Mouse (Mus musculus) heart, embryonic 14.5 days (tissue): ENCODE results near the gene Kirrel2. TPM values are rescaled to one million over a fixed set of nuclear protein-coding genes. Genes with fewer than 3 reads are reported as not detected.
"Not testable (repeated sequence)": the region's sequence is repeated elsewhere in the genome, so short reads cannot be mapped to it uniquely, and the experiment has no call there.

Source experiments
- ATAC-seq: fragments of 200-750 bp; cut with Nextera tagmentation; 2 replicates; pipeline ENCODE4 v1.8.0; 2017; ENCODE audit warnings: low read depth, moderate TSS enrichment; ENCODE audit not compliant: insufficient number of reproducible peaks, insufficient read depth, low FRiP score
- H3K27ac ChIP-seq, 2 experiments: fragments of 200-500 bp in 1 of 2; fragments of 300-500 bp in 1 of 2; sonication (generic) in 1 of 2; replicated peaks in 1 of 2; 2 replicates each; pipeline ENCODE4 v1.5.1; 2012 to 2014; ENCODE audit warnings: low read depth in 2 of 2, low read length in 2 of 2, control low read depth in 1 of 2, mild to moderate bottlenecking in 1 of 2, mixed read lengths in 1 of 2; ENCODE audit not compliant: control insufficient read depth in 1 of 2, insufficient read depth in 1 of 2
- H3K27me3 ChIP-seq: fragments of 300-500 bp; sonication (generic); 2 replicates; pipeline ENCODE4 v1.6.1; 2014; ENCODE audit warnings: mild to moderate bottlenecking, low read length, control low read depth; ENCODE audit not compliant: control insufficient read depth, insufficient read depth
- H3K36me3 ChIP-seq: fragments of 300-500 bp; sonication (generic); 2 replicates; pipeline ENCODE4 v1.6.1; 2014; ENCODE audit warnings: mild to moderate bottlenecking, control low read depth, low read length, mixed read lengths; ENCODE audit not compliant: control insufficient read depth, insufficient read depth
- H3K4me1 ChIP-seq, 2 experiments: fragments of 200-500 bp in 1 of 2; fragments of 300-500 bp in 1 of 2; sonication (generic) in 1 of 2; 2 replicates each; pipeline ENCODE4 v1.6.1; 2012 to 2014; ENCODE audit warnings: low read length in 2 of 2, control low read depth in 1 of 2, mixed read lengths in 1 of 2; ENCODE audit not compliant: control insufficient read depth in 2 of 2, insufficient read depth in 2 of 2
- H3K4me2 ChIP-seq: fragments of 300-500 bp; sonication (generic); 2 replicates; pipeline ENCODE4 v1.6.1; 2014; ENCODE audit warnings: mild to moderate bottlenecking, low read length
- H3K4me3 ChIP-seq, 2 experiments: fragments of 200-500 bp in 1 of 2; fragments of 300-500 bp in 1 of 2; sonication (generic) in 1 of 2; 2 replicates each; pipeline ENCODE4 v1.5.1; 2012 to 2014; ENCODE audit warnings: low read length in 2 of 2, mild to moderate bottlenecking in 2 of 2, control low read depth in 1 of 2, low read depth in 1 of 2, moderate library complexity in 1 of 2; ENCODE audit not compliant: control insufficient read depth in 1 of 2, insufficient read depth in 1 of 2
- H3K9ac ChIP-seq: fragments of 300-500 bp; sonication (generic); 2 replicates; pipeline ENCODE4 v1.6.1; 2014; ENCODE audit warnings: mild to moderate bottlenecking, low read length
- H3K9me3 ChIP-seq: fragments of 300-500 bp; sonication (generic); 2 replicates; pipeline ENCODE4 v1.6.1; 2016; ENCODE audit warnings: low read length, control low read depth; ENCODE audit not compliant: control insufficient read depth
- WGBS: fragments of 180-500 bp; shearing (Covaris S2); extraction: QIAGEN DNeasy Blood & Tissue Kit; methylation state at CpG from one replicate; pipeline ENCODE4 v1.1.7; 2014; 5-methylcytosine and 5-hydroxymethylcytosine counted together
- polyA plus RNA-seq: library from polyadenylated mRNA; unstranded; fragments of >200 nt; fragmentation: Nextera tagmentation; extraction: Ambion mirVana; gene quantifications from 2 replicates; pipeline ENCODE4 v1.2.1, GENCODE M21; 2014

Kirrel2 gene
- polyA plus RNA-seq, 1 experiment from 2014 or later = 0.26 TPM

DNA sequence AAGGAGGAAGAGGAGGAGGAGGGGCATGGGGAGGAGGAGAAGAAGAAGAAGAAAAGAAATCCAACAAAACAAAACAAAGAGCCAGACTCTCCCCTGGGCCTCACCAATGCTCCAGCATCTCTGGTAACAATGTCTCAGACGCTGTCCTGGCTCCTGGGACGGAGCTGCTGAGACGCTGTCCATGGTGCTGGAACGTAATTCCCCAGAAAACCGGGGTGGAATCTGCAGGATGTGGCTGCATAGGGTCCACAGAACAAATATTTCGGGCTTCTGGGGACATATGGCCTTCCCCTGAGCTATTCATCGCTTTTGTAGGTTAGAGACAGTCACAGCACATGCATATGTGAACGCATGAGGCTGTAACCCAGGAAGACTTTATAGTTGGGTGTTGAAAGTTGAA lies 26.8 kb upstream of the Kirrel2 start:
- 12% methylated on average over 8 of the region's 8 CpGs for WGBS
- Histone ChIP-seq H3K9me3 (no peaks in the 10 kb centered on the region), H3K27ac (no peak overlapping the region), H3K9ac (no peak overlapping the region), H3K4me2 (no peak overlapping the region), H3K27me3 (peaks cover 27% of the 10 kb centered on the region), H3K4me3 (no peak overlapping the region), H3K36me3 (no peaks in the 10 kb centered on the region), H3K4me1 (no peaks in the 10 kb centered on the region)
- no peak for ATAC-seq

GRCm38 (mm10) chr7:30477415-30478381 lies 20.2 kb upstream of the Kirrel2 start:
- 0 out of 2 replicates have a peak, but pooled peaks cover 2% of the 10 kb centered on the region for H3K9me3 ChIP-seq
- H3K9ac ChIP-seq = no peak overlapping the region
- WGBS = 9% methylated on average over 32 of the region's 32 CpGs
- H3K4me2 ChIP-seq = peak overlapping the region; percentile 60
- H3K4me1 ChIP-seq = no peaks in the 10 kb centered on the region
- no peak for ATAC-seq
- H3K27me3 ChIP-seq = peaks cover 15% of the 10 kb centered on the region
- H3K36me3 ChIP-seq = no peaks in the 10 kb centered on the region
- H3K27ac ChIP-seq = no peak overlapping the region
- H3K4me3 ChIP-seq = peak overlapping the region; percentile 20 to 23; a peak in 3 of 4 replicates

GRCm38 (mm10) chr7:30476136-30476535 lies 18.6 kb upstream of the Kirrel2 start:
- H3K4me2 ChIP-seq, H3K4me1 ChIP-seq, H3K27ac ChIP-seq, H3K9ac ChIP-seq, H3K27me3 ChIP-seq, ATAC-seq, H3K4me3 ChIP-seq, H3K9me3 ChIP-seq, H3K36me3 ChIP-seq: not testable (repeated sequence)
- WGBS = 79% methylated on average over 7 of the region's 7 CpGs

DNA sequence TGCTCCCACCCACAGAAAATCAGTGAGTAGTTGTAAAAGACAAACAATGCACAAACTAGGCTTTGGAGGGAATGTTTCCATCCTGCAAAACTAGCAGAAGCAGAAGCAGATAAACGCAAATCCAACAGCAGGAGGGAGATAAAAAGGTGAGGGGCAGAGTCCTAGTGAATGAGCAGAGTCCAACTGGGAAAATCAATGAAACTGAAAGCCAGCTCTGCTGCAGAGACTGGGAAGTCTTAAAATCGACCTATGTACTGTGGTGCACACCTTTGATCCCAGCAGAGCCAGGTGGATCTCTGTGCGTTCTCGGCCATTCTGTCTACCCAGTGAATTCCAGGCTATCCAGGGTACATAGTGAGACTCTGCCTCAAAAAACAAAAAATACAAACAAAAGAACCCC lies 17.5 kb upstream of the Kirrel2 start:
- peaks cover 7% of the 10 kb centered on the region for H3K27me3 ChIP-seq
- H3K27ac ChIP-seq = no peak overlapping the region
- no peak overlapping the region for H3K4me2 ChIP-seq
- 56% methylated on average over 4 of the region's 4 CpGs for WGBS
- no peak for ATAC-seq
- H3K36me3 ChIP-seq = no peaks in the 10 kb centered on the region
- H3K4me3 ChIP-seq = no peak overlapping the region
- H3K9me3 ChIP-seq = 0 out of 2 replicates have a peak, but pooled peaks cover 3% of the 10 kb centered on the region
- H3K9ac ChIP-seq = no peak overlapping the region
- no peaks in the 10 kb centered on the region for H3K4me1 ChIP-seq

DNA sequence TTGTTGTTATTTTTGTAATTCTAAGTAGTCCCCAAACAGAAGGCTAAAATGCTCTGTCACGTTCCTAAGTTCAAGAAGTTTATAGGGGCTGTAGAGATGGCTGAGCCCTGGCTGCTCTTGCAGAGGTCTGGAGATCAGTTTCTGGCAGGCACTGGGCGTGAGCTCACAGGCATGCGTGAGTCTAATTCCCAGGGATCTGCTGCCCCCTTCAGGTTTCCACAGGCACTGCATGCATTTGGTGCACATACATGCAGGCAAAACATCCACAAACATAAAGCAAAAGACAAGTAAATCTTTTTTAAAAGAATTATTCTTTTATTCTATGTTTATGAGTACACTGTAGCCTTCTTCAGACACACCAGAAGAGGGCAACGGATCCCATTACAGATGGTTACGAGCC lies 14.9 kb upstream of the Kirrel2 start:
- Histone ChIP-seq H3K4me3 (no peak overlapping the region), H3K27me3 (peaks cover 11% of the 10 kb centered on the region), H3K4me2 (no peak overlapping the region), H3K4me1 (no peaks in the 10 kb centered on the region; a peak in 1 of 4 replicates), H3K9me3 (0 out of 2 replicates have a peak, but pooled peaks cover 3% of the 10 kb centered on the region), H3K27ac (no peak overlapping the region), H3K9ac (no peak overlapping the region), H3K36me3 (no peaks in the 10 kb centered on the region)
- ATAC-seq = no peak
- WGBS = 45% methylated on average over 5 of the region's 5 CpGs

DNA sequence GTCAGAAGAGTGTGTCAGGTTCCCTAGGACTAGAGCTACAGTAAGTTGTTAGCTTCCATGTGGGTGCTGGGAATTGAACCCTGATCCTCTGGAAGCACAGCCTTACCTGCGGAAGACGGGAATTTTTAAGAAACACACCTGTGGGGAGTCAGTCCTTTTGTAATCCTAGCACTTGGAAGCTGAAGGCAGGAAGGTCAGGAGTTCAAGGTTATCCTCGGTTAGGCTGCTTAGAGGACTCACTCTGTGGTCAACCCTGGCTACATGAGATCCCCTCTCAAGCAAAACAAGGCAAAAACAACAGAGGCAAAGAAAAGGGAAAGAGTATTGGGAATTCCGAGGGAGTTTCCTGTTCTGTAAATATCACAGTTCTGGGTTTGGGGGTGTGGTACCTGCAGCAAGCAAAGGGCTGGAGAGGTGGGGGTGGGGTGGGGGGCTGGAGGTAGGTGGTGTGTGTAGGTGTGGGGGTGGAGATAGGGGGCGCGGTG lies 7.4 kb upstream of the Kirrel2 start:
- Histone ChIP-seq H3K27ac (no peak overlapping the region), H3K9me3 (no peaks in the 10 kb centered on the region), H3K27me3 (peaks cover 80% of the 10 kb centered on the region), H3K4me3 (no peak overlapping the region), H3K4me1 (peaks cover 0 to 2% of the 10 kb centered on the region in 2 experiments; a peak in 1 of 4 replicates), H3K4me2 (no peak overlapping the region), H3K9ac (no peak overlapping the region), H3K36me3 (no peaks in the 10 kb centered on the region)
- no peak for ATAC-seq
- 13% methylated on average over 6 of the region's 6 CpGs for WGBS

- Histone ChIP-seq H3K4me1 (peaks cover 0 to 2% of the 10 kb centered on the region in 2 experiments; a peak in 1 of 4 replicates), H3K4me3 (no peak overlapping the region)
Measured at GRCm38 (mm10) chr7:30463996-30464395, 6.5 kb upstream of the Kirrel2 start.

More at GRCm38 (mm10) chr7:30463996-30464395, 6.5 kb upstream of the Kirrel2 start:
- Histone ChIP-seq H3K27ac (no peak overlapping the region), H3K4me2 (no peak overlapping the region), H3K9me3 (no peaks in the 10 kb centered on the region), H3K27me3 (peaks cover 88% of the 10 kb centered on the region), H3K36me3 (no peaks in the 10 kb centered on the region), H3K9ac (no peak overlapping the region)
- WGBS = 31% methylated on average over 4 of the region's 4 CpGs
- ATAC-seq = no peak
